Mouse (Mus musculus): ENCODE measurements around the gene Rcc1l. TPM values are rescaled to one million over a fixed set of nuclear protein-coding genes. Genes with fewer than 3 reads are reported as not detected.

Rcc1l gene
- polyA plus RNA-seq, 1 experiment from 2014 or later, result 10.2 TPM

GRCm38 (mm10) chr5:134126232-134126631, 50.3 kb downstream of the Rcc1l start:
- Histone ChIP-seq H3K27ac (ENCODE audit: low read depth) (no peak overlapping the region), H3K27me3 (ENCODE audit: insufficient read depth, low read length) (no peaks in the 10 kb centered on the region), H3K9me3 (ENCODE audit: low read length) (no peaks in the 10 kb centered on the region), H3K4me3 (ENCODE audit: low read depth, low read length) (no peak overlapping the region), H3K4me2 (ENCODE audit: low read depth, low read length) (no peak overlapping the region), H3K9ac (replicated peaks) (no peak overlapping the region), H3K4me1 (ENCODE audit: insufficient read depth) (no peaks in the 10 kb centered on the region), H3K36me3 (replicated peaks; ENCODE audit: insufficient read depth, low read length) (no peaks in the 10 kb centered on the region)
- no peak for DNase-seq
- WGBS (ENCODE audit: insufficient replicate concordance), result 90% methylated on average over 2 of the region's 2 CpGs
- ATAC-seq, result no peak
- no peak for TF ChIP-seq CTCF (IDR thresholded peaks at IDR 0.05; ENCODE audit: low read depth)
- TF ChIP-seq EP300 (IDR thresholded peaks at IDR 0.05; ENCODE audit: low read depth), result no peak

DNA sequence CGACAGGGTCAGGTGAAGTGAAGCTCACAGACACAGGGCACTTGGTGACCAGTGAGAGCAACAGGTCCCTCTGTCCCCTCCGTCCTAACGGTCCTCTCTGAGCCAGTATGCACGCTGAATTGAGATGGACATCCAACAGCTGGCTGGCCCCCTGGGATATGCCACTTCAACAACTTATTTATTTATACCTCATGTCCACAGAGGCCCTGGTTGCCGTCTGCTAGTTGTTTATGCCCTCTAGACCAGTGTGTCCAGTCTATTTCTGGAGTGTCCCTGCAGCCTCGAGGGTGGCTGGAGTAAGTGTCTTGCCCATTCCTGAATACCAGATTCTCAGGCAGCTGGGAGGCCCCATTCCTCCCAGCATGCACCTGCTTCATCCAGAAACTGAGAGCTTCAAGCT, 52.7 kb downstream of the Rcc1l start:
- Histone ChIP-seq H3K9ac (replicated peaks) (no peak overlapping the region), H3K9me3 (ENCODE audit: low read length) (no peaks in the 10 kb centered on the region), H3K4me2 (ENCODE audit: low read depth, low read length) (no peak overlapping the region), H3K27me3 (ENCODE audit: insufficient read depth, low read length) (no peaks in the 10 kb centered on the region), H3K4me3 (ENCODE audit: low read depth, low read length) (no peak overlapping the region), H3K27ac (ENCODE audit: low read depth) (no peak overlapping the region), H3K36me3 (replicated peaks; ENCODE audit: insufficient read depth, low read length) (no peaks in the 10 kb centered on the region), H3K4me1 (ENCODE audit: insufficient read depth) (0 out of 2 replicates have a peak, but pooled peaks cover 4% of the 10 kb centered on the region)
- 75% methylated on average over 6 of the region's 6 CpGs for WGBS (ENCODE audit: insufficient replicate concordance)
- no peak for DNase-seq
- ATAC-seq, result no peak
- no peak for TF ChIP-seq EP300 (IDR thresholded peaks at IDR 0.05; ENCODE audit: low read depth)
- no peak for TF ChIP-seq CTCF (IDR thresholded peaks at IDR 0.05; ENCODE audit: low read depth)

- no peak overlapping the region for H3K4me2 ChIP-seq (ENCODE audit: low read depth, low read length)
- WGBS (ENCODE audit: insufficient replicate concordance), result 73% methylated on average over 4 of the region's 4 CpGs
- ATAC-seq (no peak), DNase-seq (no peak)
- H3K4me1 ChIP-seq (ENCODE audit: insufficient read depth), result 0 out of 2 replicates have a peak, but pooled peaks cover 4% of the 10 kb centered on the region
- no peaks in the 10 kb centered on the region for H3K9me3 ChIP-seq (ENCODE audit: low read length)
- no peak overlapping the region for H3K4me3 ChIP-seq (ENCODE audit: low read depth, low read length)
- H3K27me3 ChIP-seq (ENCODE audit: insufficient read depth, low read length), result no peaks in the 10 kb centered on the region
- no peak overlapping the region for H3K27ac ChIP-seq (ENCODE audit: low read depth)
- no peak overlapping the region for H3K9ac ChIP-seq (replicated peaks)
- H3K36me3 ChIP-seq (replicated peaks; ENCODE audit: insufficient read depth, low read length), result no peaks in the 10 kb centered on the region
- TF ChIP-seq EP300 (IDR thresholded peaks at IDR 0.05; ENCODE audit: low read depth) (no peak), CTCF (IDR thresholded peaks at IDR 0.05; ENCODE audit: low read depth) (no peak)
Measured at GRCm38 (mm10) chr5:134121893-134122259, 54.7 kb downstream of the Rcc1l start.

DNA sequence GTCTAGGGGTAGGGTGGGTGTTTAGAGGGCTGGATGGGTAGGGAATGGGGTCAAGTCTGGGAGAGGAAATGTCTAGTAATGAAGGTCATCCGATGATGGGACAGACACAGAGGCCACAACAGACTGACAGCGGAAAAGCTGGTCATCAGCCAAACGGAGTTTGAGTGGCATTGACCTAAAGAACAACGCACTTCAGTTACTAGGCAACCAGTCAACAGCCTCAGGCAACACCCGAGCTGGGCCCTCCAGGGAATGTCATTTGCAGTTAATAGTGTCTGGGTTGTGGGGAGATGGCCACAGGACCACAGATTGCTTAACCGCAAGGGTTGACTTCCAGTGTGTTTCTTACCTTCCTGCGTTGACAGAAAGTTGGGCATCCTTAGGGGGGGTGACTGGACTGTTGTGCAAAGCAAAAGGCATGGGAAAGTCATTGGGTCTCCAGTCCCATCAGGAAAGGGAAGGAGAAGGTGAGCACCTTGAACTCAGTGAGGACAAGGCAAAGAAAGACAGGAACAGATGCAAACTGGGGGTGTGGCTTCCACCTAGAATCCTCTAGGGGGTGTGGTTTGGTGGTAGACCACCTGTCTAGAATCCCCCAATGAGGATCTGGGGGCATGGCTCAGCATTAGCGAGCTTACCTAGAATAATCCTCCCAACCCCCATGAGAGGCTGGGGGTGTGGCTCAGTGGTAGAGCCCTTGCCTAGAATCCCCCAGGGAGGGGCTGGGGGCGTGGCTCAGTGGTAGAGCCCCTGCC, 55.3 kb downstream of the Rcc1l start:
- WGBS (ENCODE audit: insufficient replicate concordance), result 49% methylated on average over 8 of the region's 9 CpGs
- peak; percentile 79 for ATAC-seq

DNA sequence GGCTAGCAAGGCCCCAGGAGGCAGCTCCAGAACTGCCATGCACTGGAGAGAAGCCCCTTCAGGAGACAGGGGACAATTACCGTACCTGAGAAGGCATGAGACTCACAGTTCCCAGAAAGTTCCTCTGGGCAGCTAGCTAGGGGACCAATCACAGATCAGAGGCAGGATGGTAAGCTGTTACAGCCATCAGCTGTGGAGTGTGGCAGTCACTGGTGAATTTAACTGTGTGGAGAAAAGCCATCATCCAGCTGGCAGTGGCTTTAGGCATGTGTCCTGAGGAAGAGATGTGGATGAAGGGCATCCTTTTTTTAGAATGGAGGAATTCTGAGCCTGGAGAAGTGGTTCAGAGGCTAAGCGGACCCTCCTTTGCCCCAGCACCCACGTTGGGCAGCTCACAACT, 56.4 kb downstream of the Rcc1l start:
- DNase-seq (no peak), ATAC-seq (no peak)
- Histone ChIP-seq H3K4me1 (ENCODE audit: insufficient read depth) (0 out of 2 replicates have a peak, but pooled peaks cover 4% of the 10 kb centered on the region), H3K4me2 (ENCODE audit: low read depth, low read length) (no peak overlapping the region), H3K4me3 (ENCODE audit: low read depth, low read length) (no peak overlapping the region), H3K36me3 (replicated peaks; ENCODE audit: insufficient read depth, low read length) (no peaks in the 10 kb centered on the region), H3K27me3 (ENCODE audit: insufficient read depth, low read length) (no peaks in the 10 kb centered on the region), H3K9me3 (ENCODE audit: low read length) (no peaks in the 10 kb centered on the region), H3K9ac (replicated peaks) (no peak overlapping the region), H3K27ac (ENCODE audit: low read depth) (no peak overlapping the region)
- 67% methylated on average over 3 of the region's 3 CpGs for WGBS (ENCODE audit: insufficient replicate concordance)
- TF ChIP-seq EP300 (IDR thresholded peaks at IDR 0.05; ENCODE audit: low read depth) (no peak), CTCF (IDR thresholded peaks at IDR 0.05; ENCODE audit: low read depth) (no peak)

More for the DNA sequence above, 55.3 kb downstream of the Rcc1l start:
- H3K27ac ChIP-seq (ENCODE audit: low read depth), result no peak overlapping the region
- H3K9me3 ChIP-seq (ENCODE audit: low read length), result no peaks in the 10 kb centered on the region
- 0 out of 2 replicates have a peak, but pooled peaks cover 4% of the 10 kb centered on the region for H3K4me1 ChIP-seq (ENCODE audit: insufficient read depth)
- no peak overlapping the region for H3K4me2 ChIP-seq (ENCODE audit: low read depth, low read length)
- peak; percentile 46 for DNase-seq
- H3K36me3 ChIP-seq (replicated peaks; ENCODE audit: insufficient read depth, low read length), result no peaks in the 10 kb centered on the region
- H3K4me3 ChIP-seq (ENCODE audit: low read depth, low read length), result no peak overlapping the region
- H3K9ac ChIP-seq (replicated peaks), result no peak overlapping the region
- no peaks in the 10 kb centered on the region for H3K27me3 ChIP-seq (ENCODE audit: insufficient read depth, low read length)
- TF ChIP-seq EP300 (IDR thresholded peaks at IDR 0.05; ENCODE audit: low read depth) (no peak), CTCF (IDR thresholded peaks at IDR 0.05; ENCODE audit: low read depth) (no peak)

DNA sequence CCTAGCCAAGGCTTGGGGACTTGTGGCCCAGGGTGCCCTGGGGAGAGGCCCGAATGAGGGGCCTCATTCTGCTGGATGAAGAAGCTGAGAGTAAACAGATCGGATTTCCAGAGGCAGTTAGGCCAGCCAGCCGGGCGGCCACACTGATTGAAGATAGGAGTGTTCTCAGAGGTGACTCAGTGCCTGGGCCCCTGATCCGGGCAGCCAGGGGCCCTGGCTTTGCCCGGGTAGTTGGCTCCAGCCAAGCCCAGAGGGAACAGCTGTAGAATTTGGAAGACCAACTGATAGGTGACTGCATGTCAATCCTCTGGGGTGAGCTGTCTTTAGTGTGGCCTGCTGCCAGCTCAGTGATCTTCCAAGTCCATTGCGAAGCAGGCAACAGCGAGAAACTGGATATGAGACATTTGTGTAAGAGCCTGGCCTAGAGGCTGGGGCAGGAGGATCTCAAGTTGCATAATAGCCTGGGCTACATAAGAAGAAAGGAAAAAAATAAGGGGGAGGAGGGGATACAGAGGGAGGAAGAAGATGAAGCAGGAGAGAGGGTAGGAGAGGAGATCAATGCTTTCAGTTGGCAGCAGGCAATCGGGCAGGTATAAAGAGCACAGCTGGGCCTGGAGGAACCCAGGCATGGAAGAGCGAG, 57.0 kb downstream of the Rcc1l start:
- WGBS (ENCODE audit: insufficient replicate concordance), result 63% methylated on average over 10 of the region's 10 CpGs
- DNase-seq (no peak), ATAC-seq (no peak)
- no peak overlapping the region for H3K4me2 ChIP-seq (ENCODE audit: low read depth, low read length)
- no peak overlapping the region for H3K9ac ChIP-seq (replicated peaks)
- H3K9me3 ChIP-seq (ENCODE audit: low read length), result no peaks in the 10 kb centered on the region
- H3K36me3 ChIP-seq (replicated peaks; ENCODE audit: insufficient read depth, low read length), result no peaks in the 10 kb centered on the region
- H3K4me3 ChIP-seq (ENCODE audit: low read depth, low read length), result no peak overlapping the region
- H3K27ac ChIP-seq (ENCODE audit: low read depth), result no peak overlapping the region
- H3K4me1 ChIP-seq (ENCODE audit: insufficient read depth), result 0 out of 2 replicates have a peak, but pooled peaks cover 4% of the 10 kb centered on the region
- H3K27me3 ChIP-seq (ENCODE audit: insufficient read depth, low read length), result no peaks in the 10 kb centered on the region
- no peak for TF ChIP-seq CTCF (IDR thresholded peaks at IDR 0.05; ENCODE audit: low read depth)
- TF ChIP-seq EP300 (IDR thresholded peaks at IDR 0.05; ENCODE audit: low read depth), result no peak
